Mouse (Mus musculus): Measurements from ENCODE around the gene Abcc5. TPM values are rescaled to one million over a fixed set of nuclear protein-coding genes. Genes with fewer than 3 reads are reported as not detected.
A peak's percentile ranks its signal among the peaks of the same experiment; 100 is the strongest.

Abcc5 gene
- polyA plus RNA-seq, 2 experiments = 14.5 to 22.8 TPM

- peaks cover 5% of the 10 kb centered on the region for H3K36me3 ChIP-seq (replicated peaks; ENCODE audit: control insufficient read depth, insufficient read depth, low read depth)
- no peak overlapping the region for H3K4me3 ChIP-seq (ENCODE audit: insufficient read depth in 1 of 2, low read depth in 2 of 2, low read length in 2 of 2)
- no peak overlapping the region for H3K27ac ChIP-seq
- no peak for TF ChIP-seq CTCF (IDR thresholded peaks at IDR 0.05; ENCODE audit: low read depth)
- no peak for TF ChIP-seq EP300 (IDR thresholded peaks at IDR 0.05; ENCODE audit: low read depth)
- no peaks in the 10 kb centered on the region for H3K4me1 ChIP-seq (replicated peaks; ENCODE audit: control insufficient read depth in 2 of 2, insufficient read depth in 2 of 2, low read length in 1 of 2)
- ATAC-seq (ENCODE audit: insufficient read depth) (no peak), DNase-seq (ENCODE audit: low read depth in 3 of 3, low spot score in 3 of 3) (no peak)
- H3K27me3 ChIP-seq (ENCODE audit: control insufficient read depth, insufficient read depth, low read length) = no peaks in the 10 kb centered on the region
- H3K9me3 ChIP-seq (ENCODE audit: control insufficient read depth, low read length) = no peaks in the 10 kb centered on the region
- H3K9ac ChIP-seq (replicated peaks) = no peak overlapping the region
- 67% methylated on average over 4 of the region's 4 CpGs for WGBS (ENCODE audit: insufficient replicate concordance)
- no peak overlapping the region for H3K4me2 ChIP-seq (ENCODE audit: low read depth)
Measured at GRCm38 (mm10) chr16:20405335-20405734, 20.9 kb downstream of the Abcc5 start.

- H3K9me3 ChIP-seq (ENCODE audit: control insufficient read depth, low read length) = no peaks in the 10 kb centered on the region
- 77% methylated on average over 2 of the region's 2 CpGs for WGBS (ENCODE audit: insufficient replicate concordance)
- no peaks in the 10 kb centered on the region for H3K4me1 ChIP-seq (replicated peaks; ENCODE audit: control insufficient read depth in 2 of 2, insufficient read depth in 2 of 2, low read length in 1 of 2)
- DNase-seq (ENCODE audit: low read depth in 3 of 3, low spot score in 3 of 3) (no peak), ATAC-seq (ENCODE audit: insufficient read depth) (no peak)
- H3K4me3 ChIP-seq (ENCODE audit: insufficient read depth in 1 of 2, low read depth in 2 of 2, low read length in 2 of 2) = no peak overlapping the region
- H3K36me3 ChIP-seq (replicated peaks; ENCODE audit: control insufficient read depth, insufficient read depth, low read depth) = peaks cover 5% of the 10 kb centered on the region
- no peak overlapping the region for H3K4me2 ChIP-seq (ENCODE audit: low read depth)
- no peaks in the 10 kb centered on the region for H3K27me3 ChIP-seq (ENCODE audit: control insufficient read depth, insufficient read depth, low read length)
- H3K9ac ChIP-seq (replicated peaks) = no peak overlapping the region
- TF ChIP-seq CTCF (IDR thresholded peaks at IDR 0.05; ENCODE audit: low read depth) = no peak
- no peak for TF ChIP-seq EP300 (IDR thresholded peaks at IDR 0.05; ENCODE audit: low read depth)
- H3K27ac ChIP-seq = no peak overlapping the region
Measured at GRCm38 (mm10) chr16:20403327-20403726, 22.9 kb downstream of the Abcc5 start.

GRCm38 (mm10) chr16:20401592-20401991, 24.6 kb downstream of the Abcc5 start:
- Histone ChIP-seq H3K27me3 (ENCODE audit: control insufficient read depth, insufficient read depth, low read length) (no peaks in the 10 kb centered on the region), H3K27ac (no peak overlapping the region), H3K4me3 (ENCODE audit: insufficient read depth in 1 of 2, low read depth in 2 of 2, low read length in 2 of 2) (no peak overlapping the region), H3K9me3 (ENCODE audit: control insufficient read depth, low read length) (no peaks in the 10 kb centered on the region), H3K36me3 (replicated peaks; ENCODE audit: control insufficient read depth, insufficient read depth, low read depth) (peaks cover 9% of the 10 kb centered on the region), H3K9ac (replicated peaks) (no peak overlapping the region), H3K4me1 (replicated peaks; ENCODE audit: control insufficient read depth in 2 of 2, insufficient read depth in 2 of 2, low read length in 1 of 2) (no peaks in the 10 kb centered on the region), H3K4me2 (ENCODE audit: low read depth) (no peak overlapping the region)
- ATAC-seq (ENCODE audit: insufficient read depth) = 0 out of 2 replicates have a peak, but pooled peaks have one; percentile 21
- 70% methylated on average over 3 of the region's 3 CpGs for whole genome bisulfite sequencing (ENCODE audit: insufficient replicate concordance)
- no peak for DNase-seq (ENCODE audit: low read depth in 3 of 3, low spot score in 3 of 3)
- TF ChIP-seq EP300 (IDR thresholded peaks at IDR 0.05; ENCODE audit: low read depth) (no peak), CTCF (IDR thresholded peaks at IDR 0.05; ENCODE audit: low read depth) (no peak)

GRCm38 (mm10) chr16:20400707-20401591, 25.2 kb downstream of the Abcc5 start:
- Histone ChIP-seq H3K36me3 (replicated peaks; ENCODE audit: control insufficient read depth, insufficient read depth, low read depth) (peaks cover 9% of the 10 kb centered on the region), H3K4me2 (ENCODE audit: low read depth) (no peak overlapping the region), H3K4me3 (ENCODE audit: insufficient read depth in 1 of 2, low read depth in 2 of 2, low read length in 2 of 2) (no peak overlapping the region), H3K4me1 (replicated peaks; ENCODE audit: control insufficient read depth in 2 of 2, insufficient read depth in 2 of 2, low read length in 1 of 2) (no peaks in the 10 kb centered on the region), H3K9me3 (ENCODE audit: control insufficient read depth, low read length) (no peaks in the 10 kb centered on the region), H3K27me3 (ENCODE audit: control insufficient read depth, insufficient read depth, low read length) (no peaks in the 10 kb centered on the region), H3K9ac (replicated peaks) (no peak overlapping the region), H3K27ac (no peak overlapping the region)
- no peak for TF ChIP-seq EP300 (IDR thresholded peaks at IDR 0.05; ENCODE audit: low read depth)
- no peak for TF ChIP-seq CTCF (IDR thresholded peaks at IDR 0.05; ENCODE audit: low read depth)
- WGBS (ENCODE audit: insufficient replicate concordance) = 84% methylated on average over 12 of the region's 12 CpGs
- ATAC-seq (ENCODE audit: insufficient read depth) (no peak), DNase-seq (ENCODE audit: low read depth in 3 of 3, low spot score in 3 of 3) (no peak)

GRCm38 (mm10) chr16:20396851-20397250, 29.3 kb downstream of the Abcc5 start:
- H3K4me1 ChIP-seq (replicated peaks; ENCODE audit: control insufficient read depth in 2 of 2, insufficient read depth in 2 of 2, low read length in 1 of 2) = no peaks in the 10 kb centered on the region
- H3K9ac ChIP-seq (replicated peaks) = no peak overlapping the region
- no peaks in the 10 kb centered on the region for H3K9me3 ChIP-seq (ENCODE audit: control insufficient read depth, low read length)
- H3K27me3 ChIP-seq (ENCODE audit: control insufficient read depth, insufficient read depth, low read length) = no peaks in the 10 kb centered on the region
- peaks cover 7% of the 10 kb centered on the region for H3K36me3 ChIP-seq (replicated peaks; ENCODE audit: control insufficient read depth, insufficient read depth, low read depth)
- H3K27ac ChIP-seq = no peak overlapping the region
- no peak for DNase-seq (ENCODE audit: low read depth in 3 of 3, low spot score in 3 of 3)
- no peak for ATAC-seq (ENCODE audit: insufficient read depth)
- 83% methylated on average over 10 of the region's 10 CpGs for WGBS (ENCODE audit: insufficient replicate concordance)
- no peak overlapping the region for H3K4me3 ChIP-seq (ENCODE audit: insufficient read depth in 1 of 2, low read depth in 2 of 2, low read length in 2 of 2)
- TF ChIP-seq EP300 (IDR thresholded peaks at IDR 0.05; ENCODE audit: low read depth) (no peak), CTCF (IDR thresholded peaks at IDR 0.05; ENCODE audit: low read depth) (no peak)
- no peak overlapping the region for H3K4me2 ChIP-seq (ENCODE audit: low read depth)
